Mouse (Mus musculus): ENCODE measurements at regions not wholly inside any gene's neighbourhood (a gene's known extent, or its start where the extent isn't known, plus 50 kb on each side); places are given as distances from the start of the nearest gene placed in this dataset.

DNA sequence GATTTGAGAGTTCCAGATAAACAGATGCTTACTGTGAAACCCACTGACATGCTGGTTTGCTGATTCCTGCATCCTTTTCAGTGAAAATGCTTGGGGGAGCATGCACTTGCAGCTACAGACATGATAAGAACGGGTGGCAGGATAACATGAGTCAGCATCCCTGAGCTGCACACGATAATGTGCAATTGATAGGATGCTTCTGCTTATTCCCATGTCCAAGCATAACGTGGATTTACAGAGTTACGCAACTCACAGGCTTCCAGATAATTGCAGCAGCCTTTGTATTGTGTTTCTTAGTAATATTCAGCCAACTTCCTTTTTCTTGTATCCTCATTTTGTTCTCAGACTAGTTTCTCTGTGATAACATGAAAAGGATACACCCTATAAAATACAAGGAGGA lies 245.7 kb downstream of the Flrt2 start:
- no peak for ATAC-seq

DNA sequence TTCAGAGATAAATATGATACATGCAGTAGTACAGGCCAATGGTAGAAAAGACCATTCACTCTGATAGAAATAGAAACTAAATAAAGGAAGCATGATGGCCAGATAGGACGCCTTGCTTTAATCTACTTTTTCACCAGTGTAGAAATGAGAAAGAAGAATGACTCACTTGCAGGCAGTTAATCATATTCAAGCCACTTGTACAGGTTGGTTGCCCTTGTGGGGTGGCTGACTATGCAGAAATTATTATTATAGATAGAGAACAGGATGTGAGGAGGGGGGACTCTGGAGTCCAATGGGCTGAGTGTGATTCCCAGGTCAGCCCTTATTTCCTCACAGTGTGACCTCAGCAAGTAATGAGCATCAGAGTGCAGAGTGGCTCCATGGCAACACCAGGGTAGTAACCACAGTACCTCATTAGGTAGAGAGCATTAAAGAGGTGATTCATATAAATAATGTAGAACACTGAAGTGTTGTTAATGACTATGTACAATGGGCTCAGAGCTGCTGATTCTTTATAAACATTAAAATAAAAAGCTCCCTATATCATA lies 248.5 kb downstream of the Flrt2 start:
- no peak for ATAC-seq

DNA sequence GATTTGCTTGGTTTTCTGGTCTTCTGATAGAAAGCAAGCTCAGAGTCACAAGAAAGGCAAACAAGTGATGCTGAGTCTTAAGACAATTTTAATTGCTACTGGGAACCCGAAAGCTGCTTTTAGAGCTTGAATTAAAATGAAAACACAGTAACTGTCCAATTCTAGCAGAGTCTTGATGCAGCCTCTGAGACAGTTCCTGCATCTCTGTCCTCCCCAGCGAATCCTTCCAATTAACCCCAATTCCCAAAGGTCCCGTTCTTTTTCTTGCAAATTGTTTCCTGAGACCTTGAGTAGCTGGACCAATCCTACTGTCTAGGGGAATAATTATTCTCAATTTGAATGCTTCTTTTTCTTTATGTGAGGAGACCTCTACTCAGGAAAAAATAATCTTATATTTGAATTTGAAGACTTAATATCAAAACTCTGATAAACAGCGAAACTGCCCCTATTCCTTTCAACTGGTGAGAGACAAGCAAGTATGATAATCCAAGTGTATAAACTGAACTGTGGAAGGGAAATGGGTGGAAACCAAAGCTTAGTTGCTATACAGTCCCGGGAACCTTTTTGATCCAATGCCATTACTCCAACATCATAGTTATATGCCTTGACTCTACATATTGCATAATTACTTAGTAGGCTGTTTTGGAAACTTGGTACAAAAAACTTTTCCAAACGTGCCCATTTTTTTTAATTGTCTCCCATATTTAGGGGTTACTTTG lies 267.9 kb downstream of the Flrt2 start:
- no peak for ATAC-seq

DNA sequence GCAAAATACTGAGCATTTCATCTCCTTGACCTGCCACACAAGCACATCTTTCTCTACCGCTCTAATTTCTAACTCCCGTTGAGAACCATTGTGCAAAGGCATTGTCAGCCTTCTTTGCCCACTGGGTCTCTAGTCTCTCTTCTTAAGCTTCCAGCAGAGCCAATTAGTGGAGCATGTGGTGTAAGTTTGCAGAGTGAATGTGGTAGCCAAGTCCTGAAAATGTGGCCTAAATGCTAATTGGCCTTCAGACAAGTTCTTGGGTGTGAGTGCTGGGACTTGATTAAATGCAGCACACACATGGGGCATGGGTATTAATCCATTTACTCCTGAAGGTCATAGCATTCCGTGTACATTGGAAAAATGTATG lies 268.5 kb downstream of the Flrt2 start:
- ATAC-seq = no peak

DNA sequence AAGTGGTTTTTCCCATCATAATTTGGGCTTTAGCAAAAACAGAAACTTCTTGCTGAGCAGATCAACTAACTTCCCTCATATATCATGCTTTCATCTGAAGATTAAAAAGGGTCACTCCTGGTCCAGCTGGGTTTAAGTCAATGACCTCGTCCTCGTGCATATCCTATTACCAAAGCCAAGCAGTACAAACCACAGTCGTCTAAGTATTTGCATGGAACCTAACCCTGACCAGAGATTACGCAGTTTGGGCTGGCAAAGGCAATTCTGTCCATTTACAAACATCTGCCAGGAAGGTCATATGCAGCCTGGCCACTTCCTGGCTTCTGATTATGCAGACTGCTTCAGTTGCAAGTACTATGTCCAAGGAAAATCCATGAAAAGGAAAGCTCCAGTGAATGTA lies 270.8 kb downstream of the Flrt2 start:
- ATAC-seq = no peak

DNA sequence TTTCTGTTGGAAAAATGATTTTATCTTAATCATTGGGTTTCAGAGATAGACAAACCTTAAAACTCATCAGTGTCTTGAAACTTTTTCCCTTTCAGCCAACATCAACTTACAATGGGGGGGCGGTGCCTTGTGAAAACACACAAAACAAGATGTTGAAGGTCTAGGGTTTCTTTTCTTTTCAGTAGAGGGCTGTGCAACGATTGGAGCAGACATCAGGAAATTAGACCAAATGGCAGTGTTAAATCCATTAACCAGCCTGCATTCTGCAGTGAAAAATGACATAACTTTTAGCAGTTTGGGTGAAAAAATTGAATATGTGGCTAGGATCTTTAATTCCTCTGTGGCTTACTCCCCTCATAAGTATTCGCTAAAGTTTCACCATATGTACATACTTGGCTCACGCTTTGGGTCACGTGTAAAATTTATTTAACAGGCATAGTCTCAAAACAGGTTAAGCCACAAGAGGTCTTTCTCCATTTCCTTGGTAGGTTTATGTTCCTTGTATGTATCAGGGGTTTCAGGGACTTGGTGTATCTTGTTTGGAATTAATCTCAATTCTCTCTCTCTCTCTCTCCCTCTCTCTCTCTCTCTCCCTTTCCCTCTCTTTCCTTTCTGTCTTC lies 296.8 kb downstream of the Flrt2 start:
- ATAC-seq = no peak

DNA sequence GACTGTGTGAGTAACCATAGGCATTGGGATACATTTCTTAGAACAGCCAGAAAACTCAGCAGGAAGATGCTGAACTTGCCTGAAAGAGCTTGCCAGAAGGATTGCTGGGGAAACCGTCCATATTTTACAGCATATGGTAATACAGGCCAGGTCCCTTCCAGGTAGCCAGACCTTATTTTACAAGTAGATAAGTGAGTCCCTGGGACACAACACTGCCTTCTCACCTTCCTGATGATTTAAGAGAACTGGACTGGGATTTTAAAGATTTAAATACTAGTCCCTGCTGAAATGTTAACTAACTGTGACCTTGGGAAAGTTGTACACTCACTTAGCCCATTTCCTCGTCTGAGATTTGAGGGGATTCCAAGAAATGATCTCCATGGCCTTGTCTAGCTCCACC lies 302.9 kb downstream of the Flrt2 start:
- no peak for ATAC-seq

DNA sequence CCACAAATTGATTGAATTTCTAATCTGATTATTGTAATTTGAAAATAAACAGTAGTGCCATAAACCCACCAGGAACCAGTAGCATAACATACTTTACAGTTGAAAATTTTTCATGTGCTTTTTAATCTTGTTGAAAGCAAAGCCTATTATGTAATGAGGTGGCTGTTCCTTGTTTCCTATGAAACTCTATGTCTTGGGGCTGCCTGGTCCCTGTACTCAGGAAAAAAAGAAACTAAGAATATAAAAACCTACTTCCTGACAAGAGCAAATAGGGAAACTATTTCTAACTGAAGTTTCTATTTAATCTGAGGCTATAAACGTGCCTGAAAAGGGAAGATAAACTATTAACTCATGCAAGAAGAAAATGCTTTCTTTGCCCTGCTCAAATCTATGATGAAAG lies 338.2 kb downstream of the Flrt2 start:
- ATAC-seq = no peak

DNA sequence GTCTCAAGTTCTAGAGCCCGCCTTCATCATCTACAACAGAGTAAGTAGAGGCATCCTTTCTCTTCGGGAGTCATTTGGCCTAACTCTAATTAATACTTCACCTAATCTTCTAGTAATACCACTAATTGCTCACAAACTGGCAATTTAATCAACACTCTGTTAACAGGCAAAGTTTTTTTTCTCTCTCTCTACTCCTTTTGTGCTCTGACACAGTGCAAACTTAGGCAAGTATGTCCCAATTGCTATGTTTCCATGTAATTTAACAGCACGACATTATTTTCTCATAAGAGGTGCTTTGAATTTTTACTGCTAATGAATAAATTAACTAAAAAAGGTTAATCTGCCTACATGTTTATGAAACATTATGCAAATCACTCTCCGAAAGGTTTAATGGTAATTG lies 383.3 kb downstream of the Flrt2 start:
- ATAC-seq = no peak

DNA sequence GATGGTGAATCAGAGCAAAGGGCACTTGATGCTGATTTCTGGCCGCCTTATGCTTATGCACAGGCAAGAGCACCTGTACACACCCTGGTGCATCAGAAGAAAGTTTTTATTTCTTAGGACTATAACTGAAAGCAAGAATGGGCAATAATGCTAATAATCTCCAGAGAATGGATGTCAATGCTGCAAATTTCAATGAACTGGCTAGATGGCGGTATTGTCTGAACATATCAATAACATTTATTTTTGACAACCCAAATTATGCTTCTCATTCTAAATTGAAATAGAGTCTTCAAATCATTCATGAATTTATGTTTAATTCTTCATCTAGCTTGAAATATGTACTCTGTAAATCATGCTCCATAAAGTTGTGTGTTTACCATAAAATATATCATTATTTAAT lies 399.0 kb downstream of the Flrt2 start:
- ATAC-seq = no peak

DNA sequence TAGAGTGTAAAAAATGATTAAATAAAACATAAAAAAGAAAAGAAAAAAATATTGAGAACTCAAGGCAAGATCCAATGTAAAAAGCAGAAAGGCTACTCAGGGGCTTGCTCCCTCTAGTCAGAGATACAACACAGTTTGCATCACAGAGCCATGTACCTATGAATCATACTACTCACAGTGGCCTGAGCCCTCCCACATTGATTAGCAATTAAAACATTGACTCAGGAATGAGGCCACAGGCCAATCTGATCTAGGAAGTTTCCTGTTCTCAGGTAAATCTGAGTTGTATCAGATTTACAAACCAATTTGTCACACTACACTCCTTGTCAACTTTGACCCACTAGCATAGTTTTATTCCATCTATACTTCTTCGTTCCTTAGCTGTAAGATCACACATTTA lies 414.2 kb downstream of the Flrt2 start:
- no peak for ATAC-seq

DNA sequence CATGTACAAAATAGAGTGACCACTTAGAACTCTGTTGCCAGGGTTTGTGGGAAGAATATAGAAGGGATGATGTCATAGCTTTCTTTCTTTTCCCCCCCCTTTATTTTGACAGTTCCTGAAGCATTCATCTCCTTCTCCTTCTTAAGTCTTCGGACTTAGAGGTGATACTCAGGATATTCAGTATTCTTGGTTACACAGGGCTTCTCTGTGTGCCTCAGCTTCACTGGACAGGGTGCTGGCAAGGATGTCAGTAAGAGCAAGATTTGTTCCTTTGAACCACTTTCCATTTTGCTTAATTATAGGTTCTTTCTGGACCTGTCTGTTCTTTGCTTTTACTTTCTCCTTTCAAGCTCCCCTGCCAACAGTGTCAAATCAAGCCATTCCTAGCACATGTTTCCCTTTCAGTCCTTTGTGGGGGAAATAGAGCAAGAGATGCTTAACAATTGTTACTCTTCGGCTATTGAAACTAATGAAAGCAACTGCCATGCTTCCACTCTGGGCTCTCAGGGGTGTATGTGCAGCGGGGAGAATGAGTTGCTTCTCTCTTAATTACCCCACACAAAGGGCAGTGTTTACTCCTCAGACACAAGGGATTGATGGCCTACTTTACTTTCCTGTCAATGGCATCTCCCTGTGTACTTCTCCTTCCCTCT lies 422.8 kb downstream of the Flrt2 start:
- ATAC-seq = no peak

DNA sequence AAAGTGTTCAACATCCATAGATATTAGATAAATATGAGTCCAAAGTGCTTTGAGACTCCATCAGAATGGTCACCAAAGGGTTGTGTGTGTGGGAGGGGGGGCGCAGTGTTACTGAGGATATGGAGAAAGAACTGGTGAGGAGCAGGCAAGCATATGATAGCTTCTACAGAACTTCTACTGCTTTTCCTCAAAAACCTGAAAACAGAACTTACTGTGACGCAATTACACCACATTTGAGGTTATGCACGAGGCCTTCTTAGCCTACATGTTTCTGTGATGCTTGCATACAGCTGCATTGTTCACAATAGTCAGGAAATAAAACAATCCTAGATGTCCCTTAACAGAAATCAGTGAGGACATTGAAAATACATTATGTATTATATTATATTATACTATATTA lies 425.5 kb downstream of the Flrt2 start:
- no peak for ATAC-seq

DNA sequence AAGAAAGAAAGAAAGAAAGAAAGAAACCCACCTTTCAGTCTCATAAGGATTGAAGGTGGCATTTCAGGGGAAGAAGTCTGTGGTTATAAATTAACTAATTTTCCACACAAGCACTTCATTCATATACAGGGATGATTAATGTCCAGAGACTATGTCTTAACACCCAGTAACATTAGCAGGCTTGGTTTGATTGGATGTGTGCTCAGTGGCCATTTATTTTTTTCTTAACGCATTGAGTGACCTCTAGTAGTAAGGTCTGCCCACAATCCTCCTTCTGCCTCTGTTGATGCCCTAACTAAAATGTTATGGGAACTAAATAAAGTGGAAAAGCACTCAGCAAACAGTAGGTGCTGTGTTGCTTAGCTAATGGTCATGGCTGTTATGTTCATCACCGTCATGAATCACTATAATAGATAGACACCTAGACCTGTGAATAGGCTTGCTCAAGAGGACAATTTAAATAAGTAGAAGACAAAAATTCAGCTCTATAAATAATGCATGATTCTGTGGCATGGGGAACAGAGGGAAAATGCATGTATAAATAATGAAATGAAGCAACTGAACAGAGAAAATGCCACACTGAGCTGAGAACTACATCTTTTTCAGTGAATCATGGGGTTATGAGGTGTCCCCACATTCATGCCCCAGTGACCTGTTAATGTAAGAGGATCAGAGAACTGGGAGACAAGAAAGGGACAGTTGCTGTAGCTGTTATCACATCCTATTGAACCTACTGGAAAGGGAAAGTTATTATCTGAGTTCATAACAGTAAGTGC lies 432.3 kb downstream of the Flrt2 start:
- no peak for ATAC-seq

DNA sequence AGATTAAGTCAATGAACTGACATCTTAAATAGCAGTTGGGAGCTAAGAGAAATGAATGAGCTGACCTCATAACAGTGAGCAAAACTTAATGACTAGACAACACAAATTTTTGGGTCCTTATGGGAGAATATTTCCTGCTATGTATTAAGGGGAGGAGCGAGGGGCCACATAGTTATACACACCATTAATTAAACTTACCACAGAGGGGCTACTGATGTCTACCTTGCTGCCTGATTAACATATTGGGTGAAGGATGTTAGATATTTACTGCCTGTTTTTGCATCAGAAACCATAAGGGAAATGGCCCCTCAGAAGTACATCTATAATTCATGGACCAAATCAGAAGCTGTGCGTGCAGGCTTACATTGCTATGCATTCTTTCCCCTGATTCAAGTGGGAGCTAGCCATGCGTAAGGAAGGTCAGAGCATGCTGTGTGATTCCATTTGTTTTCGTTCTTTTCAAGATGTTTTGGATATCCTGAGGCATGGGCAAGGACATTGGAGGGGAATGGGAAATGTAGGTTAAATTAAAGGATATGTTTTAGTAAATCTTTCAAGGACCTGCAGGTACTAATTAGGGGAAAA lies 437.9 kb downstream of the Flrt2 start:
- ATAC-seq = no peak

DNA sequence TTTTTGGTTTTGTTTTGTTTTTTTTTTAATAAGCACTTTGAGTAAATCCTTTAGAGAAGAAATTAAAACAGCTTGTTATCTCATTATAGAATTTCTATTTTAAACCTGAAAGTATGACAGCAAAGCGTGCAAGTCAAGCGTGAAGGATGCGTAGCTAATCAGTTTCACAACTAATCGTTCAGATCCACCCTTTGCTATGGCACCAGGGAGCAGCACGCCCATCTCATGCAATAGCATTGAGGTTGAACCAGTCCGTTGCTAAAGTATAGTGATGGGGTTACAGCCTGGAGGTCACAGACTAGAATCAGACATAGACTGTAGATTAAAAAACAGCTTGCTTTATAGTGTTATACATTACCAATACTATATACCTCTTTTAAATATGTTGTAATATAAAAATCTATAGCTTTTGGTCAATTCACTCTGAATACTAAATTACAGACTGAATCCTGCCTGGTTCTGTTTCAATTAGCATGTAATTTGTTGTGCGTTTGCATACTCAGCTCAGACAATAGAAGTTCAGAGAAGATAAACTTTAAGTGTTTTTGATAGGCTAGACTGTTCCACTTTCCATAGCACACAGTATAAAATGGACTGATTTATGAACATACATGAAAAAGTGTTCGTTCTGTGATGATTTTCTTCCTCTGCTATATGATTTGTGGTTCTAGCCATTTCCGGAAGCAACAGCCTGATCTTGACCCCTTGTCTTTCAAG lies 438.9 kb downstream of the Flrt2 start:
- no peak for ATAC-seq

DNA sequence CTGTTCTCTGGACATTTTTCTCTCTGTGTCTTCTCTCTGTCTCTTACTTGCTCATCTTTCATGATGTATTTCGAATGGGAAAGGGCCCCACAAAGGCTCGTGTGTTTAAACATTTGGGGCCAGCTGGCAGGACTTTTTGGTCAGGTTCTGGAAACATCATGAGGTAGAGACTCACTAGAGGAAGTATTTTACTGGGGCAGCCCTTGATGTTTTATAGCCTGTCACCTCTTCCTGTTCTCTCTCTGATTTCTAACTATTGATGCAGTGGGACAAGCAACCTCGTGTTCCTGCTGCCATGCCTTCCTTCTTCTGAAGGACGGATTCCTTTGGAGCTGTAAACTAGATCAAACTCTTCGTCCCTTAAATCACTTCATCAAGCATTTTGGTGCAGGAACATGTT lies 442.1 kb downstream of the Flrt2 start:
- no peak for ATAC-seq

DNA sequence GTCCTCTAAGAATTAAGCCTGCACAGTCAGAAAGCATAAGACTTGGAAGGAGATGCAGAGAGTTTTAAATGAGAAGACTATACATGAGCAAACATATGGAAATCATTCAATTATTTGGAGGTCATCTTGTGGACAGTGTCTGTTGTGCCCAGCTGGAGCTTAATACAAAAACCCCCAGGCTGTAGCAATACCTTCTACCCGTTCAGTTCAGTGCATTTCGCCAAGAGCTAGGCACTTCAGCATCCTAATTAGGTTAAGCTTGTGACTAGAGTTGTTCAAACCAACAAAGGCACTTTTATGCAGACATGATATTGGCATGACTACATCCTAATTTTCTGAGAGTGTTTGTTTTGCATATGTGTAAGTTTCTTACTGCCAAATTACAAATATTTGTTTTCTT lies 449.7 kb downstream of the Flrt2 start:
- no peak for ATAC-seq

DNA sequence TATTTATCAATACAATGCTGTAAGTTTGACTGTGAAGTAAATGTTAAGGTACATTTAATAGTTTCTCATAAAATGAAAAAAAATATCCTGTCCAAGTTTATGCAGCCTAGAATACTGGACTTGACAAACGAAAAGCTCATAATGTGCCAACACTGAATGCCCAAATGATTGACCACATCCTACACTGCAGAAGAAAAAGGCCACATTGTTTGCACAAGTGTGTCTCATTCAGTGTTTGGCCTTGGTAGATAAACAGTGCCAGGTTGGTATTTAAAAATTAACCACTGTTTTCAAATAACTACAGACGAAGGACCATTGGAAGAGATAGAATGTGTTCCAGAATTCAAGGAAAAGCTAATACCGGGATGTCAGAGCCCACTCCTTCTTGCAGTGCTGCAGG lies 462.1 kb downstream of the Flrt2 start:
- ATAC-seq = no peak

DNA sequence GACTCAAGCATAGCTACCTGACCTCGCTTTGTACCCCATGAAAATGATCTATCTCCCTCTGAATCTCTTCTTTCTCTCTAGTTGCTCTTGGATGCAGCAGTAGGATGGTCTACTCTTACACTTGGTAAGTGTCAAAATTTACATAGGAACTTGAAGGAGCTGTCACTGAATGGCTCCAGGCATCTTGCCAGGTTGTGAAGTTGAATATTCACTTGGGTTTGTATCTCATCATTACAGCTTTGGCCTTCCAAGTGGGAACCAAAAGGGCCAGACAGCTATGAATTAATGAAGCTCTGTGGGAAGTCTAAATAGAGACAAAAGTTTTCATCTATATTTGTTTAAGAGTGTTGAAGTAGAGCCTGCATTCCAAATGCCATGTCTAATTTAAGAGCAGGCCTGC lies 475.5 kb downstream of the Flrt2 start:
- ATAC-seq = no peak

DNA sequence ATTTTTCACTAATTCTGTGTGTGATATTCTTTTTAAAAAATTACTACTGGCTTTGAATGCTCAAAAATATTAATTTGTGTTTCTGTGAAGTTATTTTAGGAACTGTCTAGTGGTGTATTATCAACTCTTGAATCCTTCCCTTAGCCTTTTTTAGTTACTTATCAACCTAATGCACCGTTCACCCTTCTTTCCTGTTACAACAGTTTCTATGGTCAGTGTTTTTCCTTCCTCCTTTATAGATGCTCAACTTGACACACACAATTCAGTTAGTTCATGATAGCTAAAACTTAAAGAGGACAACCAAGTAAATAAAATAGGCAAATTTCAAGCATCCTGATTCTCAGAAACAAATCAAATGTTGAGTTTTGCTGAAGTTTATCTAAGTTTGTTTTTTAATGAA lies 506.9 kb downstream of the Flrt2 start:
- no peak for ATAC-seq

DNA sequence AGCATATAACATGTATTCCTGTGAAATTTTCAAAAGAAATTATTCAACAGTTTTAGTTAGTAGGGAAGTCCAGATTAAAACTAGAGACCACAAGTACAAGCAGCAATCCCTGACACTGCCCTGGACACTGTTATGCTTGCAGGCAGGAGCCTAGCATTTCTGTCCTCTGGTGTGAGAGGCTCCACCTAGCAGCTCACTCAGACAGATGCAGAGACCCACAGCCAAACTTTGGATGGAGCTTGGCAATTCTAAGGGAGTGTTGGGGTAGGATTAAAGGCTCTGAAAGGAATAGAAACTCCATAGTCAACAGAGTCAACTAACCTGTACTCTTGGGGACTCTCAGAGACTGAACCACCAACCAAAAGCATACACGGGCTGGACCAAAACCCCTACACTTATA lies 509.8 kb downstream of the Flrt2 start:
- ATAC-seq = no peak
